8 mouse cellular contexts compared by ENCODE assay signal in genomic region chr12:118854831-118855453, GRCm38 (mm10). TPM values are rescaled to one million over a fixed set of nuclear protein-coding genes. Genes with fewer than 3 reads are reported as not detected.
DNase-seq lines count a peak whose midpoint lies in the region; ATAC-seq lines count a peak whose summit lies in the region.

No protein-coding gene starts in this region.

- peak overlapping the region; percentile 63 for H3K9ac ChIP-seq in heart, embryonic 11.5 days (ENCODE audit: low read depth, low read length)
- peak overlapping the region; percentile 31; the same call in 1 of the 2 replicates for H3K9ac ChIP-seq in kidney, embryonic 14.5 days (ENCODE audit: low read depth, low read length)
- H3K9ac ChIP-seq in liver, embryonic 13.5 days, result no peak overlapping the region

- peaks cover 31% of the 10 kb centered on the region for H3K27me3 ChIP-seq in heart, embryonic 11.5 days (ENCODE audit: control insufficient read depth, insufficient read depth, low read length)
- peaks cover 64% of the 10 kb centered on the region for H3K27me3 ChIP-seq in kidney, embryonic 14.5 days (ENCODE audit: control insufficient read depth, insufficient read depth, low read length)
- H3K27me3 ChIP-seq in liver, embryonic 13.5 days, result peaks cover 67% of the 10 kb centered on the region

- no peaks in the 10 kb centered on the region for H3K9me3 ChIP-seq in heart, embryonic 11.5 days (replicated peaks; ENCODE audit: control insufficient read depth, low read length)
- no peaks in the 10 kb centered on the region for H3K9me3 ChIP-seq in kidney, embryonic 14.5 days (ENCODE audit: control insufficient read depth, low read length)
- H3K9me3 ChIP-seq in liver, embryonic 13.5 days (replicated peaks), result no peaks in the 10 kb centered on the region

- peak; percentile 39 to 67 for DNase-seq in urinary bladder, adult 18-20 months (ENCODE audit: low spot score in 2 of 2)
- DNase-seq in urinary bladder, postnatal 10 days (ENCODE audit: low spot score), result no peak
- DNase-seq in cerebellum, postnatal 4 days (ENCODE audit: low spot score in 2 of 2), result peak; percentile 52 to 79
- no peak for DNase-seq in liver, embryonic 13.5 days
- DNase-seq in naive thymus-derived CD4-positive, alpha-beta T cell, adult 2 months (ENCODE audit: low read depth), result peak; percentile 9
- DNase-seq in thymus, postnatal 14 days, result peak; percentile 42

- H3K4me2 ChIP-seq in heart, embryonic 11.5 days, result peak overlapping the region; percentile 77
- H3K4me2 ChIP-seq in kidney, embryonic 14.5 days (replicated peaks; ENCODE audit: low read depth, low read length), result peak overlapping the region; percentile 59
- H3K4me2 ChIP-seq in liver, embryonic 13.5 days, result peak overlapping the region; percentile 50

- H3K36me3 ChIP-seq in heart, embryonic 11.5 days (ENCODE audit: control insufficient read depth, insufficient read depth, low read length), result no peaks in the 10 kb centered on the region
- no peaks in the 10 kb centered on the region for H3K36me3 ChIP-seq in kidney, embryonic 14.5 days (ENCODE audit: control insufficient read depth, insufficient read depth, low read length)
- no peaks in the 10 kb centered on the region for H3K36me3 ChIP-seq in liver, embryonic 13.5 days

- peak; percentile 92 for ATAC-seq in heart, embryonic 11.5 days (replicated peaks; ENCODE audit: insufficient number of reproducible peaks, low FRiP score, low TSS enrichment)
- peak; percentile 99 for ATAC-seq in kidney, embryonic 14.5 days (ENCODE audit: low FRiP score, low TSS enrichment)
- ATAC-seq in liver, embryonic 13.5 days (ENCODE audit: low read depth), result peak; percentile 74

- no peak overlapping the region for H3K27ac ChIP-seq in heart, embryonic 11.5 days (ENCODE audit: low read depth, low read length)
- H3K27ac ChIP-seq in kidney, embryonic 14.5 days (ENCODE audit: low read depth, low read length), result no peak overlapping the region
- no peak overlapping the region for H3K27ac ChIP-seq in liver, embryonic 13.5 days

- H3K4me1 ChIP-seq in heart, embryonic 11.5 days (ENCODE audit: control insufficient read depth, insufficient read depth, low read length), result 0 out of 2 replicates have a peak, but pooled peaks cover 3% of the 10 kb centered on the region
- H3K4me1 ChIP-seq in kidney, embryonic 14.5 days (ENCODE audit: control insufficient read depth, insufficient read depth, low read length), result 0 out of 2 replicates have a peak, but pooled peaks cover 3% of the 10 kb centered on the region
- H3K4me1 ChIP-seq in liver, embryonic 13.5 days (replicated peaks), result no peaks in the 10 kb centered on the region

- WGBS in heart, embryonic 11.5 days (ENCODE audit: insufficient replicate concordance), result under 1% methylated on average over 34 of the region's 34 CpGs
- WGBS in kidney, embryonic 14.5 days, result under 1% methylated on average over 34 of the region's 34 CpGs
- WGBS in liver, embryonic 13.5 days (ENCODE audit: insufficient replicate concordance), result 1% methylated on average over 34 of the region's 34 CpGs

- peak overlapping the region; percentile 57 for H3K4me3 ChIP-seq in heart, embryonic 11.5 days (ENCODE audit: low read depth, low read length)
- peak overlapping the region; percentile 39 for H3K4me3 ChIP-seq in kidney, embryonic 14.5 days (ENCODE audit: low read length)
- peak overlapping the region; percentile 38 for H3K4me3 ChIP-seq in liver, embryonic 13.5 days (replicated peaks)

RNA-seq across cellular contexts. Expression of gene Sp8, which starts 8.8 kb away (rescaled TPM):
- polyA plus RNA-seq in heart, embryonic 11.5 days (2014; fragmentation: Nextera tagmentation; extraction: Ambion mirVana), result 0.07 and 0.14 TPM in 2 replicates
- polyA plus RNA-seq in kidney, embryonic 14.5 days (2014; fragmentation: Nextera tagmentation; extraction: Ambion mirVana), result not detected in 2 replicates
- not detected in 2 replicates for polyA plus RNA-seq in liver, embryonic 13.5 days (2015; fragmentation: Nextera tagmentation; extraction: Ambion mirVana)

Comparison
In these comparisons a context has a peak if more than half of its experiments do, and no peak if none do; other contexts are left out.
1. DNase-seq: peak in urinary bladder, adult 18-20 months (2 of 2), cerebellum, postnatal 4 days (2 of 2), naive thymus-derived CD4-positive, alpha-beta T cell, adult 2 months (single experiment) and thymus, postnatal 14 days (single experiment); none in urinary bladder, postnatal 10 days (single experiment) and liver, embryonic 13.5 days (single experiment).
2. Peak in every context shown above with its lines, with median percentiles within 50 percentile points of each other: ATAC-seq, H3K4me2 ChIP-seq and H3K4me3 ChIP-seq.